Mouse (Mus musculus) forebrain, embryonic 12.5 days (tissue): ENCODE data around the gene Slc4a4. TPM values are rescaled to one million over a fixed set of nuclear protein-coding genes. Genes with fewer than 3 reads are reported as not detected.

Experiments used
- ATAC-seq: fragments of 200-750 bp; cut with Nextera tagmentation; 2 replicates; pipeline ENCODE4 v1.8.0; 2017; ENCODE audit warnings: moderate TSS enrichment; ENCODE audit not compliant: low FRiP score
- H3K27ac ChIP-seq: fragments of 300-500 bp; sonication (generic); 2 replicates; pipeline ENCODE4 v1.5.1; 2016; ENCODE audit warnings: mild to moderate bottlenecking
- H3K27me3 ChIP-seq: fragments of 300-500 bp; sonication (generic); 2 replicates; pipeline ENCODE4 v1.6.1; 2016; ENCODE audit warnings: mild to moderate bottlenecking
- H3K36me3 ChIP-seq: fragments of 300-500 bp; sonication (generic); replicated peaks from 2 replicates; pipeline ENCODE4 v1.6.1; 2016; ENCODE audit warnings: mild to moderate bottlenecking
- H3K4me1 ChIP-seq: fragments of 300-500 bp; sonication (generic); 2 replicates; pipeline ENCODE4 v1.6.1; 2016
- H3K4me2 ChIP-seq: fragments of 300-500 bp; sonication (generic); 2 replicates; pipeline ENCODE4 v1.6.1; 2016; ENCODE audit warnings: mild to moderate bottlenecking, moderate library complexity
- H3K4me3 ChIP-seq: fragments of 300-500 bp; sonication (generic); replicated peaks from 2 replicates; pipeline ENCODE4 v1.5.1; 2016; ENCODE audit warnings: mild to moderate bottlenecking
- H3K9ac ChIP-seq: fragments of 300-500 bp; sonication (generic); 2 replicates; pipeline ENCODE4 v1.6.1; 2016; ENCODE audit warnings: mild to moderate bottlenecking
- H3K9me3 ChIP-seq: fragments of 300-500 bp; sonication (generic); 2 replicates; pipeline ENCODE4 v1.6.1; 2016
- WGBS: fragments of 180-500 bp; shearing (Covaris S2); methylation state at CpG from one replicate; pipeline ENCODE4 v1.1.7; 2016; 5-methylcytosine and 5-hydroxymethylcytosine counted together
- polyA plus RNA-seq: library from polyadenylated mRNA; unstranded; fragments of >200 nt; fragmentation: Nextera tagmentation; extraction: Ambion mirVana; gene quantifications from 2 replicates; pipeline ENCODE4 v1.2.1, GENCODE M21; 2016

Slc4a4 gene
- polyA plus RNA-seq, 1 experiment from 2014 or later = 2.3 TPM

GRCm38 (mm10) chr5:88994533-88994932 lies 107.9 kb downstream of the Slc4a4 start:
- 97% methylated on average over 5 of the region's 5 CpGs for WGBS
- ATAC-seq = no peak
- no peak overlapping the region for H3K27ac ChIP-seq
- H3K36me3 ChIP-seq = no peaks in the 10 kb centered on the region
- no peaks in the 10 kb centered on the region for H3K9me3 ChIP-seq
- no peak overlapping the region for H3K4me3 ChIP-seq
- H3K27me3 ChIP-seq = no peaks in the 10 kb centered on the region
- no peak overlapping the region for H3K9ac ChIP-seq
- no peak overlapping the region for H3K4me2 ChIP-seq
- no peaks in the 10 kb centered on the region for H3K4me1 ChIP-seq

DNA sequence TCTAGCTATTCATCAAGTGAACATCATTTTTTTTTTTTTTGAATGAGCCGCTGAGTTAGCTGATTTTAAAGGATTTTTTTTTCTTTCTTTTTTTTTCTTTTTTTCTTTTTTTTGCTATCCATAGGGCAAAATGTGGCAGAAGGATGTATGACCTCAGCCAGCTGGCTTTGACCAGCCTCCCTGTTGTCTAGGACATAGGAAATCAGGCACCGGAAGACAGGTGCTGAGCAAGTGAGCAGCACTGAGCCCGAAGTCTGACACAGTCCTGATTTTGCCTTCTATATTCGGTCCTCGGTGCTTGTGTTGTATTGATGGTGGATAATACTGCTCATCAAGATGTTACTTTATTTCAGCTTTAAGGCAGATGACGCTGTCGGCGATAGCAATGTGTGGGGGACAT lies 109.6 kb downstream of the Slc4a4 start:
- H3K27ac ChIP-seq = no peak overlapping the region
- no peak overlapping the region for H3K4me3 ChIP-seq
- H3K9me3 ChIP-seq = no peaks in the 10 kb centered on the region
- no peaks in the 10 kb centered on the region for H3K27me3 ChIP-seq
- WGBS = 97% methylated on average over 8 of the region's 8 CpGs
- H3K9ac ChIP-seq = no peak overlapping the region
- H3K4me2 ChIP-seq = no peak overlapping the region
- ATAC-seq = no peak
- no peaks in the 10 kb centered on the region for H3K4me1 ChIP-seq
- H3K36me3 ChIP-seq = no peaks in the 10 kb centered on the region

DNA sequence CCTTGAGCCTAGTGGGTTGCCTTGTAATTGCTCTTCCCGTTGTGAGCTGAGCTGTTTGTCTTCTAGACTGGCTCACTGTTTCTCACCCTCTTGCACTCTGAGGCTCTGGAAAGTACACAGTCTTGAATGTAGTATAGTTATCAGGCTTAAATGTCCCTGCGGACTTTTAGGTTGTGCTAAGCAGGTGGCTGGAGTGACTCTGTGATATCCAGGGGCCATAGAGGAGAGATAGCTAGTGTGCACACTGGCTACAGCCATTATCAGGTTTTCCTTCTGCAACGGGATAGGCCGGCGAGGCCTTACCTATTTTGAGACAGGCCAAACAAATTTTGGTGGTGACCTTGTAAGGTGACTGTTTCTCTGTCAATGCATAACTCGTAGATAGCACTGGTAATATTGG lies 110.7 kb downstream of the Slc4a4 start:
- H3K27me3 ChIP-seq = no peaks in the 10 kb centered on the region
- no peaks in the 10 kb centered on the region for H3K9me3 ChIP-seq
- no peak for ATAC-seq
- H3K4me1 ChIP-seq = no peaks in the 10 kb centered on the region
- no peaks in the 10 kb centered on the region for H3K36me3 ChIP-seq
- no peak overlapping the region for H3K27ac ChIP-seq
- no peak overlapping the region for H3K9ac ChIP-seq
- H3K4me3 ChIP-seq = no peak overlapping the region
- WGBS = 94% methylated on average over 6 of the region's 6 CpGs
- H3K4me2 ChIP-seq = no peak overlapping the region

DNA sequence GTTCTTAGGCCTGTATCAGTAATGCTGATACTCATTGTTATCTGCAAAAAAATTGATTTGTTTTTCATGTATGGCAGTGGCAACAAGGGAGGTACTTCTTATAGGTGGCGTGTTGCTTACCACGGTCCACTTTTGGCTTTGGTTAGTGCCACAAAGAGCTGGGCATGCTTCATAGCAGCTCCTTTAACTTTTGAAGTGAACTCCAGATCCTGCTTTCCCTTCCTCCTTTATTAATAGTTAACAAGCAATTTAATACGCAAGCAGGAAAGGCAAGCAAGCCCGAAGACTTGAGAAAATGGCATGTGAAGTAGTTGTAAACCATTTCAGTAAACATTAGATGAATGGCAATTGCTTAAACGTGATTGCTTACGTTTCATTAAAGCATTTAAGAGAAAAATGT lies 113.2 kb downstream of the Slc4a4 start:
- Histone ChIP-seq H3K27me3 (no peaks in the 10 kb centered on the region), H3K36me3 (no peaks in the 10 kb centered on the region), H3K9me3 (no peaks in the 10 kb centered on the region), H3K4me2 (no peak overlapping the region), H3K4me3 (no peak overlapping the region), H3K9ac (no peak overlapping the region), H3K27ac (no peak overlapping the region), H3K4me1 (no peaks in the 10 kb centered on the region)
- ATAC-seq = no peak
- WGBS = 89% methylated on average over 6 of the region's 6 CpGs

DNA sequence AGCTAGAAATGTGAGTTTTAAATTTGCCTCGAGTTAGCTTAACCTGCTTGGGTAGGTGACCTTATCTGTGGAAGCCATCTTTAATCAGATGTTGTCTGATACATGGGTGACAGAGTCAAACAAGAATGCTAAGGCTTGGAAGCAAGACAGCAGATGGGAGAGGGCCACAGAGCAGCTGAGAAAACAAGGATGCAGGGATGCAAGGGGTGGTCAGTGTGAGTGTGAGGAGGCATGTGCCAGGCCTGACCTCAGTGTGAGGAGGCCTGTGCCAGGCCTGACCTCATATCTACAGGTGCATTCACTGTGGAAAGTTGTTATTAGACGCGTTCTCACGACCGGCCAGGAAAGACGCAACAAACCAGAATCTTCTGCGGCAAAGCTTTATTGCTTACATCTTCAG lies 114.0 kb downstream of the Slc4a4 start:
- no peak overlapping the region for H3K4me2 ChIP-seq
- ATAC-seq = no peak
- no peaks in the 10 kb centered on the region for H3K36me3 ChIP-seq
- 93% methylated on average over 7 of the region's 7 CpGs for WGBS
- H3K9ac ChIP-seq = no peak overlapping the region
- no peaks in the 10 kb centered on the region for H3K9me3 ChIP-seq
- no peak overlapping the region for H3K27ac ChIP-seq
- H3K4me3 ChIP-seq = no peak overlapping the region
- H3K4me1 ChIP-seq = no peaks in the 10 kb centered on the region
- no peaks in the 10 kb centered on the region for H3K27me3 ChIP-seq

DNA sequence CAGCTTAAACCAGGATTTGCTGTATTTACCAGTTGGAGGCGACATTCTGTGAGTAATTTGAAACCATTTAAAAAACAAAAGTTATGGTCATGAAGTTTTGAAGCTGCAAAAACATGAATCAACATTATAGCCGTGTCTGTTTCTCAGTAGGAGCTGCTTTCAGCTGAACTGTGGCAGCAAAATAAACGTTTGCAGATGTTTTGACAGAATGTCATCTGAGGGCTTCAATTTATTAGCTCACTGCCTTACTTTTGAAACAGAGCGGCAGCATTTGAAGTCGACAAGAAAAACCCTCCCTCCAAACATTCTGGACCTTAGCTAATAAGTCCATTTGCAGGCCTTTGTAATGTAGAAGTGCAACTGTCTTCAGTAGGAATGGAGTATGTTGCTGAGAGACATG lies 123.5 kb downstream of the Slc4a4 start:
- WGBS = 64% methylated on average over 5 of the region's 5 CpGs
- H3K27ac ChIP-seq = no peak overlapping the region
- ATAC-seq = no peak
- H3K4me3 ChIP-seq = no peak overlapping the region
- no peaks in the 10 kb centered on the region for H3K9me3 ChIP-seq
- H3K36me3 ChIP-seq = no peaks in the 10 kb centered on the region
- H3K4me1 ChIP-seq = no peaks in the 10 kb centered on the region
- no peak overlapping the region for H3K9ac ChIP-seq
- no peaks in the 10 kb centered on the region for H3K27me3 ChIP-seq
- no peak overlapping the region for H3K4me2 ChIP-seq

DNA sequence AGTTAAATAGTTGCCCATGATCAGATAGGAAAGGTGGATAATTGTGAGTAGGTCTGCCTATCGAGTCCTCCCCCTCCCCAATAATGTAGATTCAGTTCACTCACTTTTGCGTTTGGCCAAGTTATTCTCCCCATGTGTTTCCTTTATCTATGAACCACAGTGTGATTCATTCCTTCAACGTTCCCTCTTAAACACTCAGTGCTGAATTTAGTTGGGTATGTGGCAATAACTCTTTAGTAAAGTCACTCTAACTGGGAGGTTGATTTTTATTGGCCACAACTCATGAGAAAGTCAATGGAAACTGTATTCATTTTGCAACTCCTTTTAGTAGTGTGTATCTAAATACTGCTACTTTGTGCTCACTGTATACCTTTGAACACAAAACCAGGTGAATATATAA lies 125.8 kb downstream of the Slc4a4 start:
- no peak overlapping the region for H3K9ac ChIP-seq
- H3K27me3 ChIP-seq = no peaks in the 10 kb centered on the region
- H3K27ac ChIP-seq = no peak overlapping the region
- H3K9me3 ChIP-seq = no peaks in the 10 kb centered on the region
- no peaks in the 10 kb centered on the region for H3K4me1 ChIP-seq
- H3K4me3 ChIP-seq = no peak overlapping the region
- WGBS = 89% methylated on average over 3 of the region's 3 CpGs
- no peak overlapping the region for H3K4me2 ChIP-seq
- H3K36me3 ChIP-seq = no peaks in the 10 kb centered on the region
- no peak for ATAC-seq

GRCm38 (mm10) chr5:89014782-89015181 lies 128.2 kb downstream of the Slc4a4 start:
- H3K27ac ChIP-seq = no peak overlapping the region
- no peak overlapping the region for H3K9ac ChIP-seq
- H3K36me3 ChIP-seq = no peaks in the 10 kb centered on the region
- WGBS = 89% methylated on average over 2 of the region's 2 CpGs
- H3K27me3 ChIP-seq = no peaks in the 10 kb centered on the region
- no peak overlapping the region for H3K4me3 ChIP-seq
- no peak overlapping the region for H3K4me2 ChIP-seq
- H3K4me1 ChIP-seq = no peaks in the 10 kb centered on the region
- no peaks in the 10 kb centered on the region for H3K9me3 ChIP-seq
- no peak for ATAC-seq

GRCm38 (mm10) chr5:89015878-89016277 lies 129.3 kb downstream of the Slc4a4 start:
- WGBS = 88% methylated on average over 5 of the region's 5 CpGs
- H3K27me3 ChIP-seq = no peaks in the 10 kb centered on the region
- H3K4me3 ChIP-seq = no peak overlapping the region
- H3K27ac ChIP-seq = no peak overlapping the region
- H3K9me3 ChIP-seq = no peaks in the 10 kb centered on the region
- H3K9ac ChIP-seq = no peak overlapping the region
- no peaks in the 10 kb centered on the region for H3K4me1 ChIP-seq
- no peak overlapping the region for H3K4me2 ChIP-seq
- no peaks in the 10 kb centered on the region for H3K36me3 ChIP-seq
- ATAC-seq = no peak

DNA sequence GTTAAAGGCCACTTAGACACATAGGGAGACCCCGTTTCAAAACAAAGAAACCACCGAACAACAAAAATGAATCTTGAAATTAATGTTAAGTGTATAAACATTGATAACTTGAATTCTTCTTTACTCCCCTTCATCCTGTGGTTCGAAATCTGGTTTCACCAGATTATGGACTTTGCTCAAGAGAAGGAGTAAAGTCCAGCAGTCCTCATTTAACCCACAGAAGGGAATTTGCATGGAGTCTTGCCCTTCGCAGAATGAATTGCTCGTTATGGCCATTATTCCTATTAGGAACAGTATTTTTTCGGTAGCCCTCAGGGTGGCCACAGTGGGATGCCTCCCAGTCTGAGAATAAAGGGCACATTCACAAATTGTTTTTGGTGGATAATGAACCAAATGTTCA lies 131.9 kb downstream of the Slc4a4 start:
- H3K27me3 ChIP-seq = no peaks in the 10 kb centered on the region
- no peak overlapping the region for H3K4me3 ChIP-seq
- H3K27ac ChIP-seq = no peak overlapping the region
- H3K9me3 ChIP-seq = no peaks in the 10 kb centered on the region
- WGBS = 39% methylated on average over 6 of the region's 6 CpGs
- no peak overlapping the region for H3K9ac ChIP-seq
- H3K4me2 ChIP-seq = no peak overlapping the region
- no peaks in the 10 kb centered on the region for H3K4me1 ChIP-seq
- H3K36me3 ChIP-seq = no peaks in the 10 kb centered on the region
- ATAC-seq = no peak

- Histone ChIP-seq H3K27ac (no peak overlapping the region), H3K4me3 (no peak overlapping the region), H3K27me3 (no peaks in the 10 kb centered on the region), H3K36me3 (no peaks in the 10 kb centered on the region), H3K4me1 (no peaks in the 10 kb centered on the region), H3K9me3 (no peaks in the 10 kb centered on the region), H3K9ac (no peak overlapping the region), H3K4me2 (no peak overlapping the region)
- WGBS = 90% methylated on average over 4 of the region's 4 CpGs
- ATAC-seq = no peak
Measured at GRCm38 (mm10) chr5:89024413-89024812, 137.8 kb downstream of the Slc4a4 start.

GRCm38 (mm10) chr5:89027518-89028085 lies 141.0 kb downstream of the Slc4a4 start:
- H3K4me3 ChIP-seq = no peak overlapping the region
- H3K9ac ChIP-seq = no peak overlapping the region
- 91% methylated on average over 4 of the region's 4 CpGs for WGBS
- no peaks in the 10 kb centered on the region for H3K4me1 ChIP-seq
- no peaks in the 10 kb centered on the region for H3K27me3 ChIP-seq
- no peak overlapping the region for H3K27ac ChIP-seq
- no peaks in the 10 kb centered on the region for H3K36me3 ChIP-seq
- H3K4me2 ChIP-seq = no peak overlapping the region
- ATAC-seq = no peak
- H3K9me3 ChIP-seq = no peaks in the 10 kb centered on the region

DNA sequence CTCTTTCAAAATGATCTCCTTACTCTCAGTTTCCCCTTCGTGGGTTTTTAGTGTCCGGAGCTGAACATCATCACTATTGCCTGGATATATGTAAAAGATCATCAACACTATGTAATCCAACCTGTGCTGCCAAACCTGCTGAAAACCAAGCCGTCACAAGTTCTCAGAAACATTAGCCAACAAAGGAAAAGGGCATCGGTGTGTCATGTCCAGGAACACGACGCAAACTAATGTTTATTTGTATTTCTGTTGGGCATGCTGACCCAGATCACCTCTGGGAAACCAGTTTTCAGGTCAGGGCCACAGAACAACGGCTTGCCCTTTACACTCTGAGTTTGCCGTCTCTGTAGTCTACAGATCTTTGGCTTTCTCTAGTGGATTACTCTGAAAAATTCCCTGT lies 146.0 kb downstream of the Slc4a4 start:
- Histone ChIP-seq H3K36me3 (no peaks in the 10 kb centered on the region), H3K9me3 (no peaks in the 10 kb centered on the region), H3K27me3 (no peaks in the 10 kb centered on the region), H3K4me1 (no peaks in the 10 kb centered on the region), H3K4me2 (no peak overlapping the region), H3K9ac (no peak overlapping the region), H3K4me3 (no peak overlapping the region), H3K27ac (no peak overlapping the region)
- 87% methylated on average over 8 of the region's 8 CpGs for WGBS
- no peak for ATAC-seq
